Mouse (Mus musculus) forebrain, embryonic 12.5 days (tissue): ENCODE data around the gene Rps3a1. TPM values are rescaled to one million over a fixed set of nuclear protein-coding genes. Genes with fewer than 3 reads are reported as not detected.

Experiments
- polyA plus RNA-seq: library from polyadenylated mRNA; unstranded; fragments of >200 nt; fragmentation: Nextera tagmentation; extraction: Ambion mirVana; gene quantifications from 2 replicates; pipeline ENCODE4 v1.2.1, GENCODE M21; 2016

The Rps3a1 gene
- polyA plus RNA-seq, 1 experiment from 2014 or later, result 915 TPM

Other genes starting within 250 kb of the Rps3a1 start
- gene Sh3d19, start 171.6 kb downstream of the Rps3a1 start, polyA plus RNA-seq, result 8.7 and 9.1 TPM in 2 replicates
- gene Prss48, start 140.2 kb downstream of the Rps3a1 start, polyA plus RNA-seq, result not detected in 2 replicates
- gene Lrba, start 82.0 kb upstream of the Rps3a1 start, polyA plus RNA-seq, result 4.2 and 4.4 TPM in 2 replicates